Mouse (Mus musculus) heart, postnatal 36 days (tissue): ENCODE measurements around the gene Usp10. TPM values are rescaled to one million over a fixed set of nuclear protein-coding genes. Genes with fewer than 3 reads are reported as not detected.
A peak's percentile ranks its signal among the peaks of the same experiment; 100 is the strongest.

Experiments used
- DNase-seq, 2 experiments: peaks; one replicate each; pipeline ENCODE4 v3.0.0; 2021 to 2022
- intact Hi-C: fragments of 180-260 bp; cut with DNase I; formaldehyde crosslinking; loops from one replicate; pipeline ENCODE4 v1.15.1; 2025
- total RNA-seq, 2 experiments: library from RNA; stranded (reverse); gene quantifications; 2 replicates each; pipeline ENCODE4 v1.2.3; 2021

Gene Usp10
- total RNA-seq, 2 experiments from 2014 or later: 45.5 to 50.8 TPM

DNA sequence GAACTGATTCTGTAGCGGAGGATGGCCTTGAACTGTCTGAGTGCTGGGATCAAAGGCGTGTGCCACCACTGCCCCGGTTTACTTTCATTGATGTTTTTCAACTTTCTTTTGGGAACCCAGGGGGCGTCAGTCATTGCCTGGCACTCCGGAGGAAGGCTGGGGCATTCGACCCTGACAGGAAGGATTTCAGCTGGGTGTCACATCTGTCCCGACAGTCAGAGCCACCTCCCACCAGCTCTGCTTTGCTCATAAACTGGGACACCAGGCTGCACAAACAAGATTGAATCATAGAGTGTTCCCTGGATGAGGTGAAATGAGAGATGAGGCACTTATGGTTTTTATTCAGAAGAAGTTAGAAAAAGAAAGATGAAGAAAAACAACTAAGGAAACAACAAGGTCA is 42.1 kb downstream of the Usp10 start:
- intact Hi-C loops: no loop called here
- no peak for DNase-seq

DNA sequence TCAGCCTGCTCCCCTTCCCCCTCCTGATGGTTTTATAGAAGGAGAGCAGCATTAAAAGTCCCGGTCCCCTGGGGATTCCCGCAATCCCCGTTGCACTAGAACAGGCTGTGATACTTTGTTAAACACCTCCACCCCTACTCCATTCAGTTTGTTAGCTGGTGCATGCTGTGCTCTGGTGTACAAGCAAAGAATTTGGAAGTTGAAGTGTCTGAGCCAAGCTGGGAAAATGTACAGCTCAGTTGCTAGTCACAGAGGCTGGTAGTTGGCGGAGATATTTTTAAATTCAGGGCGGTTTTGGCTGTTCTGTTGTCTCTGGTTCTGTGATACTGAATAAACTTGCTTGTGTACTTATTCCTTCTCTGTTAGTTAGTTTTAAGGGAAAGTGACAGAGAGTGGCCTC is 42.6 kb downstream of the Usp10 start:
- intact Hi-C loops: no loop called here
- no peak for DNase-seq

DNA sequence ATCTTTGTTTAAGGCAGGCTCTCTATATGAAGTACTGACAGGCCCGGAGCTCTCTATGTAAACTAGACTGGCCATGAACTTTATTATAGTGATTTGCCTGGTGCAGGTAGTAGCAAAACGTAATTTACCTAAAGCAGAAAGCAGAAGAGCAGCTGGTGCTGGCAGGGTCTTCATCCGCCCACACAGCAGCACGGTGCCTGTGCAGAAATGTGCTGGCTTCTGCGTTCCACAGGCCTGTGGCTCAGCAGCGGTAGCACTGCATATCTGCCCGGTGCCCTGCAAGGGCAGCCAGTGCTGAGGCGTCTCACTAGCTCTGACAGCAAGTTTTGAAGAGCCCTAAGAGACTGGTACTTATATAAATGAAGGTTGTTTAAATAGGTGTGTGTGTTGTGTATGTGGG is 45.2 kb downstream of the Usp10 start:
- DNase-seq: no peak
- intact Hi-C loops: no loop called here

DNA sequence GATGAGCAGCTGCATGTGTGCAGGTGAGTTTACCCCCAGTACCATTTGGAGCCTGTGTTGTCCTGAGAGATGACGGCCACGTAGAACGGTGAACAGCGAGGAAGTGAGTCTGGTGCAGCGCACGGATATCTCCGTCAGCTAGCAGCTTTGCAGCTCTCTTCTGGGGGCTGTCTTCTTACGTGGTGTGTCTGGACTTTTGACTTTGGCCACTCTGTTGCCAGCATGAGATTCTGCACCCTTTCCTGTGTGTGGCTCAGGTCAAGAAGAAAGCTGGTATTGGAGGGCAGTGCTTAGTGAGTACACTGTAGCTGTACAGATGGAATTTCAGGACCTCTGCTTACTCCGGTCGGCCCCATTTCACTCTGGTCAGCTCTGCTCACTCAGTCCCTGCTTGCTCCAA is 47.9 kb downstream of the Usp10 start:
- intact Hi-C loops: no loop called here
- no peak for DNase-seq

DNA sequence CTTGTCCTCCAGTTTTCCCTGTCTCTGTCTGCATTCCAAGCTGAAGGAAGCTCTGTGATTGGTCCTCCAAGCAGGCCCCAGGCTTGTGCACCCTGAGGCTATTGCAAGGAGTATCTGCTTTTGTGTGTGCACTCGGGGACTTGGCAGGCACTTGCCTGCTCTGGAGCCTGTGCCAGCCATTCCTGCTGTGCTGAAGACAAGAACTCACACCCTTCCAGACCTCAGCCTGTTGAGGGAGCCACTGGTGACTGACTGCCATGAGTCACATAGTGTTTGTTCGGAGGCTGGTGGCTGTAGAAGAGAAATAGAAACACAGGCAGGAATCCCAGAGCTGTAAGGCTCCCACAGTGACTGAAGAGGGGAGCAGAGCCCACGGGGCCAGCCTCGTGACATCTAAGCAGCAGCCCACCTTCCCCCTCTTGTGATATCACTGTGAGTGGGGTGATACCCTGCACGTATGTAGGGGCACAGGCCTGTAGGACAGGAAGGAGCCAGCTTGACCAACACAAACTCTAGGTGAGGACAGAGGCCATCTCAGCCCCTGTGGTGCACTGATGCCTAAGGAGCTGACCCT is 50.5 kb downstream of the Usp10 start:
- intact Hi-C loops: no loop called here
- peak; percentile 34 to 54 for DNase-seq

DNA sequence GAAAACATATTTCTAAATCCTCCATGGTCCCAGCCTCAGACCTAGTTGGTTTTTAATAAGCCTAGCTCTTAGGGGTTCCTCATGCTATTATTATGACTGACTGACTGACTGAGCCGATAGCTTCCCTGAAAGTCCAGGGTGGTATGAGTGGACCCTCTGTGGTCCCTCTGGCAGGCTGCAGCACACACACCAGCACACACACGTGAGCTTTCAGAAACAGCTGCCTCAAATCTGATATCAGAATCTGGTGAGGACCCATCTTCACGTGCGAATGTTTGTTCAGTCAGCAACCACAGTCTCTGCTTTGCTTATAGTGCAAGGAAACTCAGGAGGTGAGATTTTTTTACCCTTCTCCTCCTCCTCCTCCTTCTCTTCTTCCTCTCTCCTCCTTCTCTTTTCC is 54.7 kb downstream of the Usp10 start:
- DNase-seq: no peak
- intact Hi-C loops: no loop called here

DNA sequence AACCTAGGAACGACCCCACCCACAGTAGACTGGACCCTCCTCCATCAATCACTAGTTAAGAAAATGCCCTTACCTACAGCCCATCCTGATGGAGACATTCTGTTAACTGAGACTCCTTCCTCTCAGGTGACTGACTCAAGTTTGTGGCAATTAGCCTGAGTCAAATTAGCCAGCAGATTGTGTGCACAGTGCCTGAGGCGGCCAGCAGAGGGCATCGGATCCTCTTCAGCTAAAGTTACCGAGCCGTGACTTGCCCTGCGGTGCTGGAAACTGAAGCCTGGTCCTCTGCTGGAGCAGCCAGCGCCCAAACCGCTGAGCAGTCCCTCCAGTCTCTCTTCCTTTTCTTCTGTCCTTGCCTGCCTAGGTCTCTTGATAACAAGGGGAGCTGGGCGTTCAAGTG is 57.3 kb downstream of the Usp10 start:
- no peak for DNase-seq
- intact Hi-C loops: no loop called here

DNA sequence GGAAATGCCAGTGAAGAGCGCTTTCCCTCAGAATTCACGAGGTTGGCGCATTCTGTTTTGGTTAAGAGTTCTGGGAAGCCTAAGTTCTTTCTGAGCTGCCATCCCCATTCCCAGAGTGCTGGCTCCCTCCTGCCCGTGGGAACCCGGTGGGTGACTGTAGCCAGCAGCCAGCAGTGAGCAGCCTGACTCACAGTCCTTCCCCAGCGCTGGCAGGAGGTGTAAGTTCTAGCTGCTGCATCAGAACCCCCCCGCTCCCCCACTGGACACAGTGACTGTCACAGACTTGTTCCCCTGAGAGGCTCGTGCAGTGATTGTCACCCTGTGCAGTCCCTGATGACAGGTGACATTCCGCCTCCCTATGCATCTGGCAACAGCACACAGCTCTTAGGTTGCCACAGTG is 60.0 kb downstream of the Usp10 start:
- intact Hi-C loops: no loop called here
- no peak for DNase-seq

DNA sequence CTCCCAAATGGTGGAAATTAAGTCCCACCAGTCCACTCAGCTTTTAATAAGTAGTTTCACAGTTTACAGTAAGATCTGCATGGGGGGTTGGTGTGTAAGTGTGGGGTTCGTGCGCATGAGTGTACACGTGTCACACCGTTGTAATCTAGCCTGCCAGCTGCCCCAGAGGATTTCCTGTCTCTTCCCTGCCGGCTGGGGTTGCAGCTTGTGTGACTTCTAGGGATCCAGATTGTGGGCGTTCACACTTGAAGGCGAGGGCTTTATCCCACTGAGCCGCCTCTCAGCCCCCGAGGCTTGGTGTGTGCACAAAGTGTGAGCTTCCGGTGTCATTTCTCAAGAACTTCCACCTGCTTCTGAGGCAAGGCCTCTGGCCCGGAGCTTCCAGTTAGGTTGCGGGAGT is 62.4 kb downstream of the Usp10 start:
- no peak for DNase-seq
- intact Hi-C loops: no loop called here

DNA sequence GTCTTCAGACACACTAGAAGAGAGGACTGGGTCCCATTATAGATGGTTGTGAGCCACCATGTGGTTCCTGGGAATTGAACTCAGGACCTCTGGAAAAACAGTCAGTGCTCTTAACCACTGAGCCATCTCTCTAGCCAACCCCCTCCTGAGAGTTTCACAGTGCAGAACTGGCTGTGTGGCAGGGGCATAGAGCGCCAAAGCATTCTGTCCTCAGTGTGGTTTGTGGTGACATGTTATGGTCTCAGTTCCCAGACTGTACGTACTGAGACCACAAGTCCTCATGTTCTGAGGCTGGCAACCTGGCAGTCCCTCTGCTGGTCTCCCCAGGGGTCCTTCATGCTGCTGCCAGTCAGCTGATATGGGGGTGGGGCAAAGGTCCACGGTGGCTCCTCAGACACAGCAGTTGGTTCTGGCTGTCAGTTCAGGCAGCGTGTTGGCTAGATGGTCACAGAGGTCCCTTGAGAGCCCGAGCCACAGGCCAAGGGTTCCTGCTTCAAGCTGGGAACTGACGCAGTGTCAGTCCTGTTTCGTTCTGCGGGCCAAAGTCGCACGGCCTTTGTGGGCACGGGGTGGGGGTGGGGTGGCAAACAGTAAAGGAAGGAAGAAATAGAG is 68.7 kb downstream of the Usp10 start:
- intact Hi-C loops: no loop called here
- no peak for DNase-seq

DNA sequence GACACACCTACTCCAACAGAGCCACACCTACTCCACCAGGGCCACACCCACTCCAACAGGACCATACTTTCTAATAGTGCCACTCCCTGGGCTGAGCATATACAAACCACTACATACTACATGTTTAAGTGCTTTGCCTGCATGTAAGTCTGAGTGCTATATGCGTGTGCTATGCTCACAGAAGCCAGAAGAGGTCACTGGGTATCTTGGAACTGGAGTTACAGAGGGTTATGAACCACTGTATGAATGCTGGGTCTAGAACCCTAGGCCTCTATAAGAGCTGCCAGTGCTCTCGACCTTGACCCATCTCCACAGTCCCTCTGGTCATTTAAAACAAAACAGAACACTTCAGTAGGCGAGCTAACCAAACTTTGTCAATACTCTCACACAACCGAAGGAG is 71.1 kb downstream of the Usp10 start:
- intact Hi-C loops: no loop called here
- no peak for DNase-seq

DNA sequence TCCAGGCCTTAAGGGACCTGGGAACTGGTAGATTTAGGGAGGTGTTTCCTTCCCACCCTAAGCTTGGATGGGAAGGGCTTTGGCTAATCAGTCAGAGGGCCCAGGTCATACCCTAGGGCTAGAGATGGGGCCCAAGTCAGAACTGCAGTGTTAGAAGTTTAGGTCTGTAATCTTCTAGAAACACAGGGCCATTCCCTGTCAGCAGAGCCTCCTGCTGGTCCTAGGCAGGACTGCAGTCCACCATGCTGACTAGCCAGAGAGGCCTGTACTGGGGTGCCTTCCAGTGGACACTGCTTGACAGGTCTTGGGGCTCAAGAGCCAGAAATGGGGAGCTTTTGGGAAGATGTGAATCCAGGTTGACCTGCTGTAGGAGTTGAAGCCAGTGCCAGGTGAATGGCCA is 73.9 kb downstream of the Usp10 start:
- DNase-seq: peak in 1 of 2 experiments; percentile 27
- intact Hi-C loops: no loop called here

DNA sequence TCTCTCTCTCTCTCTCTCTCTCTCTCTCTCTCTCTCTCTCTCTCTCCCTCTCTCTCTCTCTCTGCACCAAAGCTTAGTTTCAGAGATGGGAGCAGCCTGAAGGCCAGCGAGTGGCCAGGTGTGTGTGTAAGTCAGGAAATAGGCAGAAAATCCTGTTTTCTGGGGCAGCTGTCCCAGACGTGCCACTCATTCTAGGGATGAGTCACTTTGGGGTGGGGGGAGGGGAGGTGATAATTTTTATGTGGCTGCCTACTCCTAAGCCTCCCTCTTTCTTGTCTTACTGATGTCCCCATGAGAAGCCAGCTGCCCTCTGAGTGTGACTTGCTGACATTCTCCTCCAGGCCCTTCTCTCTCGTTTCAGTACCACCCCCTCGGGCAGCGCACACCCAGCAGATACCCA is 76.0 kb downstream of the Usp10 start:
- intact Hi-C loops: loop anchor here (5.0 kb wide), 1 partner anchor 39 kb away; no protein-coding TSS in a partner anchor
- no peak for DNase-seq

DNA sequence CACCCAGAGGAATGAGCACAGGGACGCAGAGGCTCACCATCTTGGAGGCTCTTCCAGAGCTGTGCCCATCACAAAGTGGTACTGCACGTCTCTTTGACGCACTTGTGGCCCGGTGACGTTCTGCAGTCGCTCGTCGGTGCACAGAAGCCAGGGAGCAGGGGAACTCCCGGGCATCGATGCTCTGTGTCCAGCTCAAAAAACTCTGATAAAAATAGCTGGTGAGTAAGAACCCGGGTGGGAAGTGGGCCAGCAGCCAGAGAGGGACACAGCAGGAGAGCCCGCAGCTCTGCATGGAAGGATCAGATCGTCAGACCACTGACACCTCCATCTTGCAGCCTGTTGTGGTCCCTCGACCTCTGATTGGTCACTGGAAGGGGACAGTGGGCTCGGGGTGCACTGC is 77.9 kb downstream of the Usp10 start:
- intact Hi-C loops: loop anchor here (5.0 kb wide), 1 partner anchor 41 kb away; no protein-coding TSS in a partner anchor
- no peak for DNase-seq

DNA sequence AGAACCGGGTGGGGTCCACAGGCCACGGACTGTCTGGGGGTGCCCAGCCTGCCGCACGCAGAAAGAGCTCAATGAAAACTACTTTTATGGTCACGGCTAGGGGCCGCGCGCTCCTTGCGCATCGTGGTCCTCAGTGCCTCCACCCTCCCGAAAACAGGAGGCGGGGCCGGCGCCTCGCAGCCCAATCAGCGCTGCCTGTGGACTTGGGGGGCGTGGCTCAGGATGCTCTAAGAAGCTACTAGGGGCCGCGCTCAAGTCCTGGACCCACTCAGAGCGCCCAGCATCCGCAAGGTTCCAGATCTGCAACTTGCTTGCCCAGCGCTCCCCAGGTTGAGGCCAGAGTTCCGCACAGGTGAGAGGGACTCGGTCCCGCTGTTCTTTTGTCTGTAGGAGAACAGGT is 82.1 kb downstream of the Usp10 start, which contains the start of gene Crispld2:
Gene Crispld2, plus strand, starts transcription at position 190 of the 400 bp plus-strand sequence.
- intact Hi-C loops: loop anchor here (2.0 kb wide), 1 partner anchor 79 kb away; no protein-coding TSS in a partner anchor
- peak; percentile 77 to 80 for DNase-seq

DNA sequence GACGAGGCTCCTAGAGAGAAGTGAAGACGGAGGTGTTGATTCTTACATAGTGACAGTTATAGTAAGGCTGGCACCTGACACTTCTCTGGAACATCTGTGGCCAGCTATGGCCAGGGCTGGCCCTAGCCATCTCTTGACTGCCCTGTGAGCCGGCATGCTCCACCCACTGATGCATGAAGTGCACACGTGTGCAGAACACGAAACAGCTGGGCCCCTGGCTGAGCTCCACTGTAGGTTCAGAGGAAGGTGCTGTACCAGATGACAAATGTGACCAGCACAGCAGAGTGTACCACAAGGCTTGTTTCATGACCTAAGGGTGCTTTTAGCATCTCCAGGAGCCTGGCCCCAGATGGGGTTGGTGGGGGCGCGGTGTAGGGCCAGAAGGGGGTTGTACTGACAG is 84.0 kb downstream of the Usp10 start:
- DNase-seq: no peak
- intact Hi-C loops: no loop called here

DNA sequence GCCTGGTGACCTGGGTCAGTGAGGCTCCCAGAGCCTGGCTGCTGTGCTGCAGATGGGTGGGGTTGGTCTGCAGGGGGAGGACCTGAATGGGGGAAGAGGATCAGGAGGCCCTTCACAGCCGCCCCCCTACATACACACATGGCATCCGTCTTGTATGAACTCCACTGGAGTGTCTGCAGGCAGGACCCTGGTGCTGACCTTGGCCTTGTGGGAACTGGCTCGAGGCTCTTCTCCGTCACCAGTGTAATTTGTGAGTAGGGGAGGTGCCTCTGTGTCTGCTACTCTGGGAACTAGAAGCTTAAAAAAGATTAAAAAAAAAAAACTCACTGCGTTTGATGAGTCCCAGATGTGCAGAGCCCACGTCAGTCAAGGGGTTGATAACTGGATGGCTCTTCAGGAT is 84.4 kb downstream of the Usp10 start:
- no peak for DNase-seq
- intact Hi-C loops: no loop called here

DNA sequence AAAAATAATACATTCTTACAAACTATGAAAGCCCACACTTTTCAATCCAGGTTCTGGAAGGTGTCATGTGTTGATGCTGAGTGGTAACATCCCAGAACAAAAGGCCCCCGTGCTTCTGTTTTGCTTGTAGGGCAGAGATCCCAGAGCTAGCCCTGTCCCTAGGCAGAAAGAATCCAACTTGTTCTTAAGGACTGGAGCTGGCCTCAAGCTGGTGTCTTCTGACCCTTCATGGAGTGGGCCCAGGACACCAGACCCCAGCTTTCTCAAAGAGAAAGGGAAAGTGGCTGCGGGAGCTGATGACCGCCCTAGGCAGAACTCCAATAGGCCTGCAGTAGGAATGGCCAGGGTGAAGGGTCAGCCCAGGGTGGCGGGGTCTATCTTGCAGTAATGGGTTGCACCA is 87.1 kb downstream of the Usp10 start:
- DNase-seq: no peak

DNA sequence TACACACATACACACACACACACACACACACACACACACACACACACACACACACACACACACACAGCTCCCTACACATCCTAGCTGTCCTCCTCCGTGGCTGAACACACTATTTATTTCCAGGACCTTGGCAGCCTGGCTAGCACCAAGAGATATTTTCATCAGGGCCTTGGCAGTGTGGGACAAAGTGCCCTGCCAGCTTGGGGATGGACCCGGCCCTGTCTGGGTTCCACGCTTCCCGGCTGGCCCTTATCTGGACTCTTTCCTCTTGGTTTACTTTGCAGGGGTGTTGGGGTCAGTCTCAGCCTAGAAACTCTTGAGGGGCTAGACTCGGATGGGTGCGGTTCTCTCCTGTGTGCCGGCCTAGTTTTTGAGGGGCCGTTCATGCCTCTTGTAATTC is 90.3 kb downstream of the Usp10 start:
- intact Hi-C loops: no loop called here
- no peak for DNase-seq

More for the DNA sequence above, 87.1 kb downstream of the Usp10 start:
- intact Hi-C loops: no loop called here

DNA sequence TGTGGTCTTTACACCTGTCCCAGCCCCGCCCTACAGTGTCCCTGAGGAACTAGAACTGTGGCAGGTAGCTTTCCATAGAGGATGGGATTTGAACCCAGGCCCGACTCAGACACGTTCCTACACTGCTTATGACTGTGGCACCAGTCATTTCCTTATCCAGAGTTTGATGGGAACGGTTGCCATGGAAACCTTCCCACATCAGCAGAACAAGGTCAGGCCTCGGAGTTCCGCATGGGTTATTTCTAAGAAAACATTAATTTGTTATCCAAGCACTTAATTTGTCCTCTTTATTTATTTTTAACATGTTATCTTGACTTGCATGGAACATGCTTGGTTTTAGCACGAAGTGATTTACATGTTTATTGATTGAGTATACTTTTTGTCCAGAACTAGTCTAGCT is 91.6 kb downstream of the Usp10 start:
- no peak for DNase-seq
- intact Hi-C loops: no loop called here

DNA sequence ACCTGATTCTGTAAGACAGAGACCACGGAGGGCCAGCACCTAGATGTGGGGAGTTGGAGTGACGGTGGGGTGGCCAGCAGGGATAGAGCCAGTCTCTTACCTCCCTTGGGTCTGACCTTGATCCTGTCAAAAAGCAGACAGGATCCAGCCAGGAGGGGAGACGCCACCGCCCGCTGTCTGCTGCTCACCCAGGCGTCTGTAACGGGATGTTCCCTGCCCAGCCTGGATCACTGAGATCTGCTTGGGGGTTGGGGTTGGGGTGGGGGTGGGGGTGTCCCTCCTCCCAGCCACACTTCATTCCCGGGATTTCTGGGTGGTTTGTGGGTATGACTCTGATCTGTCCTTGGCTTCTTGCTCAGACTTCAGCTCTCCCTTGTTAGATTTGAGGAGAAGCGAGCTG is 92.2 kb downstream of the Usp10 start:
- intact Hi-C loops: no loop called here
- DNase-seq: no peak

DNA sequence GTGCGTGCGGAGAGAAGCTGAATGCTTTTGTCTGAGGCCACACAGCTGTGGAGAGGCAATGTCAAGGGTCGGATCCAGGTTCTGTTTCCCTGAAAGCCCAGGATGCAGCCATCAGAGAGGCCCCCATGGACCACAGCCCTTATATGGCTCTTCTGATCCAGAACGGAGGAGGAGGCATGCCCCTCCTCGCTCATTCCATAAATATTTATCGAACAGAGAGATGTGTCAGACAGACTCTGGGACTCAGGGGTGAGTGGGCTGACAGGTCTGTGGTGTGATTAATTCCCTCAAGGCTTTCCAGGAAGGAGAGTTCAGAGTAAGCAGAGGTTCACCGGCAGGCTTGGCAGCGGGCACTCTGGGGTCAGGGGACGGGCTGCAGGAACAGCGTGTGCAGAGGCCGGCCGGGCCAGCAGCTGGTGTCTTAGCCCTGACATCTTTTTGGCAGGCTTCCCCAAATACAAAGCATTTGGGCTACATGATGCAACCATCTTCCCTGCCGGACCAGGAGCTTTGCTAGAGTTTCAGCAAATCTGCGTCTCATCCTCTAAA is 94.1 kb downstream of the Usp10 start:
- peak; percentile 47 to 63 for DNase-seq
- intact Hi-C loops: loop anchor here (2.0 kb wide), 1 partner anchor 33 kb away; no protein-coding TSS in a partner anchor
